Mouse (Mus musculus): Measurements from ENCODE around the gene Trim59. TPM values are rescaled to one million over a fixed set of nuclear protein-coding genes. Genes with fewer than 3 reads are reported as not detected.
A peak's percentile ranks its signal among the peaks of the same experiment; 100 is the strongest.

Gene Trim59
- polyA plus RNA-seq, 1 experiment from 2014 or later, result 115 TPM

DNA sequence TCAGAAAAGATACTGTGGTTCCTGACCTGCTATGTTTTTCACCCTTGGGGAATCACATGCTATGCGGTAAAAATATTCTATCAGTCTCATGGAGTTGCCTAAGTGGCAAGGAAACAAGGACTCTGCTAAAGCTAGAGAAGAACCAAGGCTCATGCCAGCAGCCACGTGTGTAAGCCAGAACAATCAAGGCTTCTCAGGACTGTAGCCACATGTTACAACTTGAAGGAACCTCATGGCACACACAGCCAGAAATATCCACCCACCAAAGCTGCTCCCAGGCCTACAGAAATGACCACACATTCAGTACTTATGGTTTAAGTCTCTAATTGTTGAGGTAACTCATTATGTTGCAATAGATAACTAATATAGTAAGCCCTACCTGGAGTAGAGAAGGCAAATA, 58.0 kb downstream of the Trim59 start:
- Histone ChIP-seq H3K4me2 (ENCODE audit: low read depth, low read length) (no peak overlapping the region), H3K9me3 (ENCODE audit: control insufficient read depth, low read length) (no peaks in the 10 kb centered on the region), H3K4me3 (ENCODE audit: low read length) (no peak overlapping the region), H3K36me3 (ENCODE audit: control insufficient read depth, insufficient read depth, low read length) (no peaks in the 10 kb centered on the region; the same call in 1 of the 2 replicates), H3K9ac (ENCODE audit: low read length) (no peak overlapping the region), H3K27ac (ENCODE audit: low read length) (no peak overlapping the region), H3K27me3 (ENCODE audit: control insufficient read depth, insufficient read depth, low read depth, low read length) (no peaks in the 10 kb centered on the region), H3K4me1 (replicated peaks; ENCODE audit: control insufficient read depth, insufficient read depth, low read length) (no peaks in the 10 kb centered on the region)
- 72% methylated on average over 2 of the region's 2 CpGs for WGBS
- no peak for ATAC-seq (ENCODE audit: low read depth)

MicroRNA genes within 50 kb of the gene (microRNA counts, 519-probe panel; counts per million panel counts)
- 5,060 counts per million, percentile 95 among the panel's probes with 10 or more counts for microRNA mmu-miR-15b

Small RNA genes within 50 kb of the gene (microRNA-seq; reads per million reads assigned to microRNA genes)
- 1,356 reads per million, percentile 78 among the genes with 10 or more reads in this experiment for gene Mir15b
- 514 reads per million, percentile 69 among the genes with 10 or more reads in this experiment for gene Mir16-2

Other genes with a start within 250 kb of the Trim59 start
- gene 1110032F04Rik, start 175.2 kb downstream of the Trim59 start, polyA plus RNA-seq (2015; fragmentation: Nextera tagmentation; extraction: Ambion mirVana), result 0.34 and 0.46 TPM in 2 replicates
- 20.7 and 21.0 TPM in 2 replicates for gene Ift80, start 40.2 kb downstream of the Trim59 start, polyA plus RNA-seq (2015; fragmentation: Nextera tagmentation; extraction: Ambion mirVana)
- gene Smc4, start 40.0 kb downstream of the Trim59 start, polyA plus RNA-seq (2015; fragmentation: Nextera tagmentation; extraction: Ambion mirVana), result 196 and 214 TPM in 2 replicates
- gene Kpna4, start 82.4 kb upstream of the Trim59 start, polyA plus RNA-seq (2015; fragmentation: Nextera tagmentation; extraction: Ambion mirVana), result 26.1 and 28.4 TPM in 2 replicates
- gene Arl14, start 177.7 kb upstream of the Trim59 start, polyA plus RNA-seq (2015; fragmentation: Nextera tagmentation; extraction: Ambion mirVana), result 1.1 TPM in 2 replicates

Data from lung, embryonic 16.5 days (tissue).